Mouse (Mus musculus): ENCODE measurements around the gene Rufy4. TPM values are rescaled to one million over a fixed set of nuclear protein-coding genes. Genes with fewer than 3 reads are reported as not detected.

The Rufy4 gene
- not detected in 2 replicates for polyA plus RNA-seq (2021; fragmentation: Nextera tagmentation)
- long read RNA-seq, experiment 1: 0 reads
- long read RNA-seq, experiment 2: 0 reads

GRCm38 (mm10) chr1:74124991-74125552 is at the start of gene Rufy4:
Rufy4 (plus strand) TSS chr1:74125541.

GRCm38 (mm10) chr1:74124021-74124981 is 1.0 kb upstream of the Rufy4 start, which contains the start of gene Tns1:
Tns1 (minus strand) TSS chr1:74124449.

GRCm38 (mm10) chr1:74153461-74154184 is 28.3 kb downstream of the Rufy4 start, which contains the start of gene Cxcr2:
Cxcr2 (plus strand) TSS chr1:74153989.

GRCm38 (mm10) chr1:74194445-74194844 is 69.1 kb downstream of the Rufy4 start, which contains the start of gene Cxcr1:
Cxcr1 (minus strand) TSS chr1:74194631.

Other genes with a start within 250 kb of the Rufy4 start
- 8.0 and 15.0 TPM in 2 replicates for gene Tns1, start 1.1 kb upstream of the Rufy4 start, polyA plus RNA-seq (2021; fragmentation: Nextera tagmentation)
- not detected in 2 replicates for gene Cxcr2, start 28.4 kb downstream of the Rufy4 start, polyA plus RNA-seq (2021; fragmentation: Nextera tagmentation)
- not detected in 2 replicates for gene Cxcr1, start 69.1 kb downstream of the Rufy4 start, polyA plus RNA-seq (2021; fragmentation: Nextera tagmentation)
- gene Arpc2, start 110.5 kb downstream of the Rufy4 start, polyA plus RNA-seq (2021; fragmentation: Nextera tagmentation): 140 and 213 TPM in 2 replicates
- not detected in 2 replicates for gene Gpbar1, start 153.0 kb downstream of the Rufy4 start, polyA plus RNA-seq (2021; fragmentation: Nextera tagmentation)
- 211 and 254 TPM in 2 replicates for gene Aamp, start 159.2 kb downstream of the Rufy4 start, polyA plus RNA-seq (2021; fragmentation: Nextera tagmentation)
- 214 and 279 TPM in 2 replicates for gene Pnkd, start 159.4 kb downstream of the Rufy4 start, polyA plus RNA-seq (2021; fragmentation: Nextera tagmentation)
- 28.0 and 40.1 TPM in 2 replicates for gene Tmbim1, start 180.1 kb downstream of the Rufy4 start, polyA plus RNA-seq (2021; fragmentation: Nextera tagmentation)
- 0.73 and 0.80 TPM in 2 replicates for gene Catip, start 236.6 kb downstream of the Rufy4 start, polyA plus RNA-seq (2021; fragmentation: Nextera tagmentation)
- 1.5 and 2.1 TPM in 2 replicates for gene Slc11a1, start 249.7 kb downstream of the Rufy4 start, polyA plus RNA-seq (2021; fragmentation: Nextera tagmentation)